Mouse (Mus musculus) heart, embryonic 11.5 days (tissue): ENCODE data around the gene Arid5a. TPM values are rescaled to one million over a fixed set of nuclear protein-coding genes. Genes with fewer than 3 reads are reported as not detected.

Experiments used
- ATAC-seq: fragments of 200-750 bp; cut with Nextera tagmentation; replicated peaks from 2 replicates; pipeline ENCODE4 v1.8.0; 2017; ENCODE audit warnings: moderate library complexity; ENCODE audit not compliant: insufficient number of reproducible peaks, low FRiP score, low TSS enrichment
- H3K27ac ChIP-seq: fragments of 300-500 bp; sonication (generic); 2 replicates; pipeline ENCODE4 v1.5.1; 2014; ENCODE audit warnings: mild to moderate bottlenecking, low read depth, low read length
- H3K27me3 ChIP-seq: fragments of 300-500 bp; sonication (generic); 2 replicates; pipeline ENCODE4 v1.6.1; 2014; ENCODE audit warnings: mild to moderate bottlenecking, low read length, mixed read lengths; ENCODE audit not compliant: control insufficient read depth, insufficient read depth
- H3K36me3 ChIP-seq: fragments of 300-500 bp; sonication (generic); 2 replicates; pipeline ENCODE4 v1.6.1; 2014; ENCODE audit warnings: mild to moderate bottlenecking, low read length, moderate library complexity, mixed read lengths; ENCODE audit not compliant: control insufficient read depth, insufficient read depth
- H3K4me1 ChIP-seq: fragments of 300-500 bp; sonication (generic); 2 replicates; pipeline ENCODE4 v1.6.1; 2014; ENCODE audit warnings: low read length; ENCODE audit not compliant: control insufficient read depth, insufficient read depth
- H3K4me2 ChIP-seq: fragments of 300-500 bp; sonication (generic); 2 replicates; pipeline ENCODE4 v1.6.1; 2014; ENCODE audit warnings: mild to moderate bottlenecking, moderate library complexity
- H3K4me3 ChIP-seq: fragments of 300-500 bp; sonication (generic); 2 replicates; pipeline ENCODE4 v1.5.1; 2014; ENCODE audit warnings: low read depth, low read length
- H3K9ac ChIP-seq: fragments of 300-500 bp; sonication (generic); 2 replicates; pipeline ENCODE4 v1.6.1; 2014; ENCODE audit warnings: mild to moderate bottlenecking, low read depth, low read length, moderate library complexity
- H3K9me3 ChIP-seq: fragments of 300-500 bp; sonication (generic); replicated peaks from 2 replicates; pipeline ENCODE4 v1.6.1; 2016; ENCODE audit warnings: low read length; ENCODE audit not compliant: control insufficient read depth
- WGBS: fragments of 180-500 bp; shearing (Covaris S2); extraction: QIAGEN DNeasy Blood & Tissue Kit; methylation state at CpG from one replicate; pipeline ENCODE4 v1.1.7; 2014; ENCODE audit not compliant: insufficient replicate concordance; 5-methylcytosine and 5-hydroxymethylcytosine counted together
- polyA plus RNA-seq: library from polyadenylated mRNA; unstranded; fragments of >200 nt; fragmentation: Nextera tagmentation; extraction: Ambion mirVana; gene quantifications from 2 replicates; pipeline ENCODE4 v1.2.1, GENCODE M21; 2014

Arid5a gene
- polyA plus RNA-seq, 1 experiment from 2014 or later, result 5.6 TPM

DNA sequence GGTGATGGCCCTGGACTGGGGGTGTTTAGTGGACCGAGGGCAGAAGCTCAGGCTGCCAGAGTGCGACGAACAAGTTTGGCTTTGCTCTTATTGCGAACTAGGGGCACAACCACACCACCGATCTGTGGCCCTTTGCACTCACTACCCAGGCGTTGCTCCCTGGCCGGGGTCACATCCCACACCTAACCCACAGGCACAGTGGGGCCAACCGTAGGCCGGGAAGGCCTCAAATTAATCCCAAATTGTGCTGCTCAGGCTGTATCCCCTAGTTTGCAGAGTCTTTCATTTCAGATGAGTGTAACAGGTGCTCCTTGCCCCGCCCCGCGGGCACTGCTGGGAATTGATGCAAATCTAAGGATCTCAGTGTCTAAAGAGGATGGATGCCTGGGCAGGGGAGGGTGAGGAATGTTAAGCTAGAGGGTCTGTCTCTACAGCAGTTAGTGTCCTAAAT lies 943 bp downstream of the Arid5a start:
- peak overlapping the region; percentile 92 for H3K4me2 ChIP-seq
- WGBS, result 7% methylated on average over 12 of the region's 12 CpGs
- H3K4me3 ChIP-seq, result peak overlapping the region; percentile 70
- H3K9me3 ChIP-seq, result no peaks in the 10 kb centered on the region
- H3K9ac ChIP-seq, result peak overlapping the region; percentile 73
- H3K4me1 ChIP-seq, result peaks cover 16% of the 10 kb centered on the region
- ATAC-seq, result no peak
- no peaks in the 10 kb centered on the region for H3K36me3 ChIP-seq
- no peak overlapping the region for H3K27ac ChIP-seq
- H3K27me3 ChIP-seq, result 0 out of 2 replicates have a peak, but pooled peaks cover 6% of the 10 kb centered on the region

DNA sequence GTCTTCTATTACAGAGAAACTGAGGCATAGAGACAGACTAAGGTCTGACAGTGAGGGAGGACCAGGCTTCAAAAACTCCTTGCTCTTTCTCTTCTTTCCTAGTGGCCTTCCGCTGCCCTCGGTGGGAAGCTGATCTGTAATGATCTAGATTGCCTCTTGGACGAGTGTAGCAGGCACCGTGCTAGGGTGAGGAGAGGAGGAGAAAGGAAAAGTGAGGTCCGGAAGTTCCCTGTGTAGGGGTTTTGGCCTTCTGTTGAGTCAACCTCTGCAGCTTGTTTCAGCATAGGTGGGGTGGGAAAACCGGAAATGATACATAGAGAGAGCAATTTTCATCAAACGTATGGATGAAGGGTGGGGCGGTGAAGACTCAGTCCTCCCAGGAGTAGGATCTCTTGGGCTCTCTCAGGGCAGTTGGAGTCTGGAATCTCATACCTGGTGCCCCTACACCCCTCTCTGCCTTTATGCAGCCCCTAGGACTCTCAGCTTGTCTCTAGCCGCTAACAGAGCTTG lies 1.5 kb downstream of the Arid5a start:
- Histone ChIP-seq H3K36me3 (no peaks in the 10 kb centered on the region), H3K27ac (no peak overlapping the region), H3K9me3 (no peaks in the 10 kb centered on the region), H3K9ac (no peak overlapping the region), H3K4me3 (peak overlapping the region; percentile 70), H3K4me2 (peak overlapping the region; percentile 92), H3K4me1 (peaks cover 16% of the 10 kb centered on the region), H3K27me3 (0 out of 2 replicates have a peak, but pooled peaks cover 6% of the 10 kb centered on the region)
- 56% methylated on average over 9 of the region's 9 CpGs for WGBS
- ATAC-seq, result no peak

DNA sequence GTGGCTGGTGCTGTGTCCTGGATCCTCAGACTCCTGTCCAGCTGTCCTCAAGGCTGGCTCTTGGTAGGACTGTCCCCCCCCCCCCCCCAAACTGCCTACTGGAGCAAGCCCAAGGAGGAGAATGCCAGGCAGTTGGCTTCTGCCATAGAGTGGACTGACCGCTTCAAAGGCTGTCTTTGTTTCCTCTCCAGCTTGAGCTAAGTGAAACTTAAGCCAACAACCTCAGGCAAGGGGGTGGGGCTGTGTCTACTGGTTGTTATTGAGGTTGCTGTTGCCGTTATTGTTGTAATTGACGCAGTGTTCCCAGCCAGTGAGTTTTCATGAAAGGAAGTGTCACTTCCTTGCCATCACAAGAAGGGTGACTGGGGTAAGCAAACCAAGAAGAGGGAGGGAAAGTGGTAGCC lies 2.0 kb downstream of the Arid5a start:
- Histone ChIP-seq H3K9me3 (no peaks in the 10 kb centered on the region), H3K27me3 (0 out of 2 replicates have a peak, but pooled peaks cover 6% of the 10 kb centered on the region), H3K4me2 (peak overlapping the region; percentile 92), H3K36me3 (no peaks in the 10 kb centered on the region; the same call in 1 of the 2 replicates), H3K27ac (no peak overlapping the region), H3K9ac (no peak overlapping the region), H3K4me3 (peak overlapping the region; percentile 70; the same call in 1 of the 2 replicates), H3K4me1 (peaks cover 16% of the 10 kb centered on the region)
- no peak for ATAC-seq
- 57% methylated on average over 3 of the region's 3 CpGs for WGBS

DNA sequence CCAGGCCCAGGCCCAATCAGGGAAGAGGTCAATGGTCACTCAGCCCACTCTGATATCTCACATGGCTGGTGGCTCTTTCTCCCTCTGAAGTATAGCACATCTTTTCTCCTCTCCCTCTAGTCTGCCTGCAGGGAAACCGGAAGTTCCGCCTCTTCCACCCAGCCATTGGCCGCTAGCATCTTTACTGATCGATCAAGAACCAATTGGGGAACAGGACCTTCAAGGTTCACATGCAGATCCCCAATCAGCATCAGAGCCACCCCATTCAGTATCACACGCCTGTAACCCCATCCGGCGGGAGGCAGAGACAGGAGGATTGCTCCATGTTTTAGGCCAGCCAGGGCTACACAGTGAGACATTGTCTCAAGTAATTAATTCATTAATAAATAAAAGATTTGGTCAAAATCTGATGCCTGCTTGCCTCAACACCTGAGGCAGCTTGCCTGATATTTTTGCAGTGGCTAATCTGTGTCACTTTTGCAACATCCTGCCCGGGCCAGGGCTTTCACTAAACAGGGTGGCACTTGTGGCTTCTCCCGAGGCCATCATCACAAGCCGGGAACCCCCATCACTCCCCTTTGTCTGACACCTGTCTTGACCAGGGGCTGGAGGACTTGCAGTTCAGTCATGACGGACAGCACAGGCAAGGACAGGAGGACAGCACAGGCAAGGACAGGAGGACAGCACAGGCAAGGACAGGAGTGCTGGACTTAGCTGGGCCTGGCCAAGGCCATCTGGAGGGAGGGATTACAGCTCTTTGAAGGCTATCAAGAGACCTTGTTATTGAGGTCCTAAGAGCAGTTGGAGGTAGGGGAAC lies 7.6 kb downstream of the Arid5a start:
- Histone ChIP-seq H3K9ac (no peak overlapping the region), H3K9me3 (no peaks in the 10 kb centered on the region), H3K27ac (no peak overlapping the region), H3K4me2 (no peak overlapping the region), H3K27me3 (no peaks in the 10 kb centered on the region), H3K4me1 (no peaks in the 10 kb centered on the region), H3K36me3 (no peaks in the 10 kb centered on the region; the same call in 1 of the 2 replicates), H3K4me3 (no peak overlapping the region)
- WGBS, result 84% methylated on average over 11 of the region's 11 CpGs
- no peak for ATAC-seq

DNA sequence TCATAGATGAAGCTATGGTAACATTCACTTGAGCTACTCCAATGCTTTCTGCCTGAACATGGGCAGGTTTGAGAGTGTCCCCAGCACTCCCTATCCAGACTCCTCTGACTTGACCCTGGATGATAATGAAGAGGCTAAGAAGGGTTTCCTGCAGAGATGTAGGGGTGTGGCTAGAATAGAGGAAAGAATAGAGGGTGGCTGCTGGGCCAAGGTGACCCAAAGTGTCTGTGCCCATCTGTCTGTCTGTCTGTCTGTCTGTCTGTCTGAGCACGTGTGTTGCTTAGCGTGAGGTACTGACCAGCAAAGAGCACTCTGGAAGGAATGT lies 8.2 kb downstream of the Arid5a start:
- WGBS, result 80% methylated on average over 2 of the region's 2 CpGs
- H3K4me3 ChIP-seq, result no peak overlapping the region
- no peaks in the 10 kb centered on the region for H3K4me1 ChIP-seq
- H3K9ac ChIP-seq, result no peak overlapping the region
- no peak overlapping the region for H3K27ac ChIP-seq
- no peak overlapping the region for H3K4me2 ChIP-seq
- no peaks in the 10 kb centered on the region for H3K27me3 ChIP-seq
- H3K9me3 ChIP-seq, result no peaks in the 10 kb centered on the region
- no peak for ATAC-seq
- peaks cover 3% of the 10 kb centered on the region; the same call in 1 of the 2 replicates for H3K36me3 ChIP-seq

DNA sequence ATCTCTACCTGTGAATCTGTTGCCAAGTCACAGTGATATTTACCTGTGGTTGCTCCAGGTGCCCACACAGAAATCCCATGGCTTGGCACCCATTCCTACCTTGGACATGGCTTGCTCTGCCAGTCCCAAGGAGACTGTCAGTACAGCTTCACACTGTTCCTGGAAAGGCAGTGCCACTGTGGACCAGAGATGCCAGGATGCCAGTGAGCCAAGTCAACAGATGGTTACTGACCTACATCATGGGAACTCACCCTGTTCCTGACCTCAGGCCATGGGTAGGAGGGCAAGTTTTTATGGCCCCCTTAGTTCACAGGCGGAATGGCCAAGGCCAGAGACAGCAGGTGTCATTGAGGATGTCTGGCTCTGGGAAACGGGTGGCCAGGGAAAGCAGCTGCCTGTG lies 13.6 kb downstream of the Arid5a start:
- Histone ChIP-seq H3K27me3 (no peaks in the 10 kb centered on the region), H3K4me2 (no peak overlapping the region), H3K36me3 (peaks cover 3% of the 10 kb centered on the region; the same call in 1 of the 2 replicates), H3K4me1 (0 out of 2 replicates have a peak, but pooled peaks cover 9% of the 10 kb centered on the region), H3K27ac (no peak overlapping the region), H3K9me3 (no peaks in the 10 kb centered on the region), H3K9ac (no peak overlapping the region), H3K4me3 (no peak overlapping the region)
- 75% methylated on average over 2 of the region's 2 CpGs for WGBS
- no peak for ATAC-seq

DNA sequence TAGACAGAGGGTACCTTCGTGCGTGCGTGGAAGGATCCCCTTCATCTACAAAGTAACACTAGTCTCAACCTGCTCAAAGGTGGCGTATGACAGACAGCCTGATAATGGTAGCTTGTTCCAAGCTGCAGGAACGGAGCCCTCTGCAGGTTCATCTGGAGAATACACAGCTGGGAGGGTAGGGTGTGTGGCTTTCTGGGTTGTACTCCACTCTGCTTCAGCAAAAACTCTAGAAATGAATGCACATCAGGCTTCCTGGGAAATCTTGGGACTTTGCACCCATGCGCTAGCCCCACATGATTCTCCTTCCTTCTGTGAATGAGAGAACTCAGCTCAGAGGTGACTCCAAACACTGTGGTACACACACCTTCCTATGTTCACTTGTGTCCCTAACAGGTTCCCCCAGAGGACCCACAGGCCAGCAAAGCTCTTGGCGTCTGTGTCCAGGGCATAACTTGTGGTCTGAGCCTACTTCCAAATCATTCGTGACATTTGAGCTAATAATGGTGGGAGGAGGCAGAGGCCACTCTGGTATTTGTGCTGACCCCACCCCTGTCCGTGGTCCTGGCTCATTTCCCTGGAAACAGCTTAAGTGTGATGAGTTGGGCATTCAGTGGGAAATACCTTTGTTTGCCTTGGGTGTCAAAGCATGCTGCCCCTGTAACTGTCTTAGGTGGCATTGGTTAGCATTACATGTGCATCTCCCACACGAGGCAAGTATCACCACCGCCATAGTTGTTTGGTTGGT lies 14.5 kb downstream of the Arid5a start:
- H3K27ac ChIP-seq, result no peak overlapping the region
- no peaks in the 10 kb centered on the region for H3K27me3 ChIP-seq
- no peak overlapping the region for H3K4me2 ChIP-seq
- H3K4me1 ChIP-seq, result 0 out of 2 replicates have a peak, but pooled peaks cover 9% of the 10 kb centered on the region
- H3K36me3 ChIP-seq, result peaks cover 3% of the 10 kb centered on the region; the same call in 1 of the 2 replicates
- 64% methylated on average over 11 of the region's 11 CpGs for WGBS
- no peak overlapping the region for H3K4me3 ChIP-seq
- H3K9ac ChIP-seq, result no peak overlapping the region
- ATAC-seq, result no peak
- no peaks in the 10 kb centered on the region for H3K9me3 ChIP-seq

DNA sequence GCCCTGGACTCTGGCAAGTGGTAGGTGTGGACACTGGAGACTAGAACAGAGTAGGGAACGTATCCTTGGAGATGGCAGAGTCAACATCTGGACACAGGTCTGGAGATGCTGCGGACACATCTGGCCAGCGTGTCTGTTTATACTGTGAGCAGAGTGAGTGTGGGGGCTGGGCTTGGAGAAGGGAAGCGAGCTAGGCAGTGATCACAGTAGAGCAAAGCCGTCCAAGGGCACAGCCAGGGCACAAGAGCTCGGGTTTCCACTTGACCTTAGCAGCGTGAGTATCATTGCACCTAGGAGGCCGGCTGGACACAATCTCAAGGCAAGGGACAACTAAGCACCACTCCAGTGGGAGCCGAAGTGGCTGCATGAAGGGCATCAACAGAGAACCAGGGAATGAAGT lies 15.5 kb downstream of the Arid5a start:
- H3K27me3 ChIP-seq, result no peaks in the 10 kb centered on the region
- H3K4me1 ChIP-seq, result 0 out of 2 replicates have a peak, but pooled peaks cover 9% of the 10 kb centered on the region
- no peaks in the 10 kb centered on the region for H3K9me3 ChIP-seq
- H3K27ac ChIP-seq, result no peak overlapping the region
- no peak overlapping the region for H3K4me2 ChIP-seq
- peaks cover 3% of the 10 kb centered on the region; the same call in 1 of the 2 replicates for H3K36me3 ChIP-seq
- no peak overlapping the region for H3K4me3 ChIP-seq
- no peak overlapping the region for H3K9ac ChIP-seq
- no peak for ATAC-seq
- WGBS, result 42% methylated on average over 9 of the region's 9 CpGs
